Mouse (Mus musculus): ENCODE results near the gene Crhbp. TPM values are rescaled to one million over a fixed set of nuclear protein-coding genes. Genes with fewer than 3 reads are reported as not detected.

The Crhbp gene
- total and polyA plus RNA-seq, 2 experiments from 2014 or later = not detected

DNA sequence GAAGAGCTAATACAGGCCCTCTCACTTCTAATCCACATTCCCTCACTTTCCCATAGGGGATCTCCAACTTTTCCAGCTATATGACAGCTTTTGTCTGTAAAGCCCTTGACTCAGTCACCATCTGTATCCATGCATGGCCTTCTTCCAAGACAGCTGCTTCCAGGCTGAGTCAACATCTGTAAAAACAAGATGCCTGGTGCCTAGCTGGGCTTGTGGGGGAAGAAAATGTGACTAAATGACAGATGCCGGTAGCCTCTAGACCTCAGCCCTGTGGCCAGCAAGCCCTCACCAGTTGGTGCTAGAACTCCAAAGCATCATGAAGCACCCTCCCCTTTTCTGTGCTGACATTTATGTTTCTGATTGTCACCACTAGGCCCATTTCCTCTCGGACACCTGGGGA is 6.8 kb upstream of the Crhbp start:
- H3K4me1 ChIP-seq (ENCODE audit: control insufficient read depth, insufficient read depth) = no peaks in the 10 kb centered on the region; the same call in 1 of the 2 replicates
- no peaks in the 10 kb centered on the region for H3K9me3 ChIP-seq (replicated peaks; ENCODE audit: control insufficient read depth, low read length)
- H3K27me3 ChIP-seq (ENCODE audit: control insufficient read depth, insufficient read depth, low read length) = no peaks in the 10 kb centered on the region
- DNase-seq (ENCODE audit: low spot score) (peak; percentile 21), ATAC-seq (ENCODE audit: insufficient read depth, low read depth) (0 out of 2 replicates have a peak, but pooled peaks have one; percentile 36)
- no peaks in the 10 kb centered on the region for H3K36me3 ChIP-seq (replicated peaks; ENCODE audit: control insufficient read depth, insufficient read depth, low read length)
- H3K4me3 ChIP-seq (ENCODE audit: low read depth, low read length) = no peak overlapping the region
- H3K4me2 ChIP-seq (ENCODE audit: low read depth, low read length) = no peak overlapping the region
- no peak overlapping the region for H3K9ac ChIP-seq (replicated peaks; ENCODE audit: low read depth, low read length)
- WGBS = 54% methylated on average over 2 of the region's 2 CpGs
- TF ChIP-seq EP300 (IDR thresholded peaks at IDR 0.05; ENCODE audit: low read depth) = no peak
- no peak for TF ChIP-seq CTCF (IDR thresholded peaks at IDR 0.05; ENCODE audit: low read depth)
- H3K27ac ChIP-seq (ENCODE audit: low read depth) = no peak overlapping the region

- Histone ChIP-seq H3K4me3 (ENCODE audit: low read depth, low read length) (no peak overlapping the region), H3K9me3 (replicated peaks; ENCODE audit: control insufficient read depth, low read length) (no peaks in the 10 kb centered on the region), H3K4me2 (ENCODE audit: low read depth, low read length) (no peak overlapping the region), H3K36me3 (replicated peaks; ENCODE audit: control insufficient read depth, insufficient read depth, low read length) (no peaks in the 10 kb centered on the region), H3K4me1 (ENCODE audit: control insufficient read depth, insufficient read depth) (no peaks in the 10 kb centered on the region; the same call in 1 of the 2 replicates), H3K27me3 (ENCODE audit: control insufficient read depth, insufficient read depth, low read length) (peaks cover under 1% of the 10 kb centered on the region; the same call in 1 of the 2 replicates), H3K9ac (replicated peaks; ENCODE audit: low read depth, low read length) (no peak overlapping the region), H3K27ac (ENCODE audit: low read depth) (no peak overlapping the region)
- ATAC-seq (ENCODE audit: insufficient read depth, low read depth) = no peak
- WGBS = 54% methylated on average over 9 of the region's 9 CpGs
- peak; percentile 11 for DNase-seq (ENCODE audit: low spot score)
- TF ChIP-seq CTCF (IDR thresholded peaks at IDR 0.05; ENCODE audit: low read depth) (no peak), EP300 (IDR thresholded peaks at IDR 0.05; ENCODE audit: low read depth) (no peak)
Observed at GRCm38 (mm10) chr13:95450636-95451210, 6.0 kb upstream of the Crhbp start.

DNA sequence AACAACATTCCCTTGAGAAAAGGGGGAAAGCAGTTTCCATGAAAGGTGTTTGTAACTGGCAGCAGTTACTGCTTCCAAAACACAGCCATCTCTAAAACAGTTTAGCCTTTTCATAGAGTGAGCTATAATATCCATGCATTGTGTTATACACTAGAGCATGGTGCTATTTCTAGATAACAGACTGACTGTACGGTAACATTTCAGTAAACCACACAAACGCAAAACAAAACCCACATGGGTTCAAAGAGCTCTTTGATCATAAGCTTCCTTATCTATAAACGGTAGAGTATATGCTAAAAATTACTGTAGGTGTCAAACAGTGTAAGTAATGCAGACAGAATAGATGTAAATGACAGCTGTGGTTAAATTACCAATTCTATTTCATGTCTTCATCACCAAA is 5.0 kb upstream of the Crhbp start:
- H3K27ac ChIP-seq (ENCODE audit: low read depth) = no peak overlapping the region
- TF ChIP-seq EP300 (IDR thresholded peaks at IDR 0.05; ENCODE audit: low read depth) (no peak), CTCF (IDR thresholded peaks at IDR 0.05; ENCODE audit: low read depth) (no peak)
- no peaks in the 10 kb centered on the region for H3K9me3 ChIP-seq (replicated peaks; ENCODE audit: control insufficient read depth, low read length)
- no peaks in the 10 kb centered on the region; the same call in 1 of the 2 replicates for H3K4me1 ChIP-seq (ENCODE audit: control insufficient read depth, insufficient read depth)
- 46% methylated on average over 3 of the region's 3 CpGs for WGBS
- ATAC-seq (ENCODE audit: insufficient read depth, low read depth) (no peak), DNase-seq (ENCODE audit: low spot score) (no peak)
- peaks cover 11% of the 10 kb centered on the region for H3K27me3 ChIP-seq (ENCODE audit: control insufficient read depth, insufficient read depth, low read length)
- H3K4me3 ChIP-seq (ENCODE audit: low read depth, low read length) = no peak overlapping the region
- H3K9ac ChIP-seq (replicated peaks; ENCODE audit: low read depth, low read length) = no peak overlapping the region
- no peak overlapping the region for H3K4me2 ChIP-seq (ENCODE audit: low read depth, low read length)
- H3K36me3 ChIP-seq (replicated peaks; ENCODE audit: control insufficient read depth, insufficient read depth, low read length) = no peaks in the 10 kb centered on the region

DNA sequence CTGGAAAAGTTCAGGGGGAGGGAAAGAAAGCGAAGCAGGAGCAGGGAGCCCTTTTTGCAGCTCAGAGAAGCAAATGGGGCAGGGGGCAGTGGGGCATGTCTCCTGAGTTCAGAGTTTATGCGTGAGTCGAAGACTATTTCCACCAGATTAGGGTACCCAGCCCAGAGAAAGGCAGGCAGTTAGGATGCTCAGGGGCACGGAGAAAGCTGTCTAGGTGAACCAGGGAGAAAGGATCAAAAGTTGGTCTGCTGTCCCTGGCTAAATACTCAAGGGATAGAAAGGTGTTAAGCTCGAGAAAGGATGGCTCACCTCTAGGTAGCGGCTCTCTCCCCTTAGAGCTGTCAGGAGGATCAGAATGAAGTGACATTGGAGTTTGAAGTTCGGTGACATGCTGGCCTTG is 433 bp downstream of the Crhbp start:
- peaks cover 35% of the 10 kb centered on the region for H3K27me3 ChIP-seq (ENCODE audit: control insufficient read depth, insufficient read depth, low read length)
- WGBS = 20% methylated on average over 7 of the region's 7 CpGs
- peak overlapping the region; percentile 68 for H3K4me2 ChIP-seq (ENCODE audit: low read depth, low read length)
- no peaks in the 10 kb centered on the region for H3K36me3 ChIP-seq (replicated peaks; ENCODE audit: control insufficient read depth, insufficient read depth, low read length)
- H3K27ac ChIP-seq (ENCODE audit: low read depth) = no peak overlapping the region
- no peak for TF ChIP-seq CTCF (IDR thresholded peaks at IDR 0.05; ENCODE audit: low read depth)
- TF ChIP-seq EP300 (IDR thresholded peaks at IDR 0.05; ENCODE audit: low read depth) = no peak
- no peaks in the 10 kb centered on the region for H3K9me3 ChIP-seq (replicated peaks; ENCODE audit: control insufficient read depth, low read length)
- peaks cover 10% of the 10 kb centered on the region; the same call in 1 of the 2 replicates for H3K4me1 ChIP-seq (ENCODE audit: control insufficient read depth, insufficient read depth)
- ATAC-seq (ENCODE audit: insufficient read depth, low read depth) (no peak), DNase-seq (ENCODE audit: low spot score) (no peak)
- peak overlapping the region; percentile 46 for H3K4me3 ChIP-seq (ENCODE audit: low read depth, low read length)
- H3K9ac ChIP-seq (replicated peaks; ENCODE audit: low read depth, low read length) = no peak overlapping the region; the same call in 1 of the 2 replicates

GRCm38 (mm10) chr13:95443376-95444233 is 1.1 kb downstream of the Crhbp start:
- no peak for TF ChIP-seq EP300 (IDR thresholded peaks at IDR 0.05; ENCODE audit: low read depth)
- TF ChIP-seq CTCF (IDR thresholded peaks at IDR 0.05; ENCODE audit: low read depth) = peak; percentile 22; the same call in 1 of the 2 replicates
- peaks cover 10% of the 10 kb centered on the region; the same call in 1 of the 2 replicates for H3K4me1 ChIP-seq (ENCODE audit: control insufficient read depth, insufficient read depth)
- peaks cover 35% of the 10 kb centered on the region for H3K27me3 ChIP-seq (ENCODE audit: control insufficient read depth, insufficient read depth, low read length)
- H3K36me3 ChIP-seq (replicated peaks; ENCODE audit: control insufficient read depth, insufficient read depth, low read length) = no peaks in the 10 kb centered on the region
- H3K9ac ChIP-seq (replicated peaks; ENCODE audit: low read depth, low read length) = no peak overlapping the region; the same call in 1 of the 2 replicates
- under 1% methylated on average over 46 of the region's 46 CpGs for WGBS
- peak overlapping the region; percentile 46 for H3K4me3 ChIP-seq (ENCODE audit: low read depth, low read length)
- H3K27ac ChIP-seq (ENCODE audit: low read depth) = no peak overlapping the region
- H3K4me2 ChIP-seq (ENCODE audit: low read depth, low read length) = peak overlapping the region; percentile 68
- DNase-seq (ENCODE audit: low spot score) (peak; percentile 23), ATAC-seq (ENCODE audit: insufficient read depth, low read depth) (peak; percentile 47)
- H3K9me3 ChIP-seq (replicated peaks; ENCODE audit: control insufficient read depth, low read length) = no peaks in the 10 kb centered on the region

Measured in heart, postnatal 0 days (tissue).